Mouse (Mus musculus) monocyte, adult 59 days (primary cell): ENCODE data around the gene Zpr1. TPM values are rescaled to one million over a fixed set of nuclear protein-coding genes. Genes with fewer than 3 reads are reported as not detected.

Experiments
- total RNA-seq, 2 experiments: library from RNA; stranded (reverse); gene quantifications; one replicate each; pipeline ENCODE4 v1.2.4; 2023

The Zpr1 gene
- total RNA-seq, result 10 to 100 TPM; 67.9 to 70.3 TPM

GRCm38 (mm10) chr9:46272677-46273454 is at the start of gene Zpr1:
Gene Zpr1 (plus strand): TSS chr9:46273064.

GRCm38 (mm10) chr9:46228491-46228890 is 44.4 kb upstream of the Zpr1 start, which contains the start of gene Apoa1:
Gene Apoa1 (plus strand): TSS chr9:46228580.

GRCm38 (mm10) chr9:46235596-46235648 is 37.4 kb upstream of the Zpr1 start, which contains the start of gene Apoc3:
Gene Apoc3 (minus strand): TSS chr9:46235636.

GRCm38 (mm10) chr9:46240526-46241153 is 32.2 kb upstream of the Zpr1 start, which contains the start of gene Apoa4:
Gene Apoa4 (plus strand): TSS chr9:46240696.

GRCm38 (mm10) chr9:46268343-46268873 is 4.5 kb upstream of the Zpr1 start, which contains the start of gene Apoa5:
Gene Apoa5 (plus strand): TSS chr9:46268633.

DNA sequence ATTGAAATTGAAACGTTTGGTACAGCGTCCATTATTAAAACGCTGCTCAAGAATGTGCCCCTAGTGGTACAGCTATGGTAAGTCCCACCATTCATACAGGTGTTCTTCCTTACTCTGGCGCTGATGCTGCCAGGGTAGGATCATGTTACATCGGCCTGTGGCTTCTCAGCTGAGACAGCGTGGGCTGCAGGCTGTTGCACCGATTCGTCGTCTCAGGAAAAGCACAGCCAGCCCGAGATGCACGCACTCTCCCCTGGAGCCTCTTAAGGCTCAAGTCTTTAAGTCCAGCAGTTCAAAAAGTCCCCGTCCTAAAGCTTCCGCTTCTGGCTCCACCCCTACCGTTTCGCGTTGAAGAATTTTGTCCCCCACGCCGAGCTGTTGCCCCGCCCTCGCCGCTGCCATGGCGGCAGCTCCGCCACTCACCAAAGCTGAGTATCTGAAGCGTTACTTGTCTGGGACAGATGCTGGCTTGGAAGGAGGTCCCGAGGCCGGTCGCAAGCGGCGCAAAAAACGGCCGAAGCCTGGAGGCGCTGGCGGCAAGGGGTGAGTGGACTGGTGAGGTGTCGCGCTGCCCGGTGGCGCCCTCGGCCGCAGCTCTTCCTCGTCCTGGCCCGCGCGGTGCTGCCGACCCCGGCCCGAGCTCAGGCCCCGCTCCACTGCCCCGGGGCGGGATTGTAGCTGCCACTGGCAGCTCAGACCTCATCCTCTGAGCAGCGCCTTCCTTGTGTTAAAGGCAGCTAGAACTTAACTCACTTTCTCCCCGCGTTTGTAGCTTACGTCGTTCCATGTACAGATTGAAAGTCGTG is 10.0 kb downstream of the Zpr1 start, which contains the start of gene Bud13:
Bud13 (plus strand) TSS at position 378 of the 806 bp plus-strand sequence.

DNA sequence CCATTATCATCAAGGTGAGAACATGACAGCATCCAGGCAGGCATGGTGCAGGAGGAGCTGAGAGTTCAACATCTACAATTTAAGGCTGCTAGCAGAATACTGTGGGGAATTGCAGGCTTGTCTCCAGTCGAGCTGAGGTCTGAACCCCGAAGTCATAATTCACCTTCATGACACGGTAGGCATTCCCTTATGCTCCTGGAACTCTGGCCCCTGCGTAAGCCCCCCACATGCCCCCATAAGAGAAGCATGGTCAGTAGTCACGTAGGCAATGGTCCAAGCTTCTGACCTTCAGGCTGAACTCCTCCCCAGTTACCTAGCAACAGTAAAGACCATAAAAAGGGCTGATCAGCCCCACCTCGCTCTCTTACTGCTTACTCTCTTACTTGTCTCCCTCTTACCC is 47.0 kb downstream of the Zpr1 start, which contains the start of gene 4931429L15Rik:
4931429L15Rik (minus strand) TSS at position 101 of the 400 bp plus-strand sequence.

Other genes with a start within 250 kb of the Zpr1 start
- gene Apoa1, start 44.5 kb upstream of the Zpr1 start, total RNA-seq, result not detected
- gene Apoc3, start 37.4 kb upstream of the Zpr1 start, total RNA-seq, result not detected
- gene Apoa4, start 32.4 kb upstream of the Zpr1 start, total RNA-seq, result not detected
- gene Apoa5, start 4.4 kb upstream of the Zpr1 start, total RNA-seq, result not detected
- gene Bud13, start 9.9 kb downstream of the Zpr1 start, total RNA-seq, result 10 to 100 TPM; 14.3 to 17.0 TPM
- gene 4931429L15Rik, start 46.9 kb downstream of the Zpr1 start, total RNA-seq, result not detected